Mouse (Mus musculus) liver, embryonic 16.5 days (tissue): ENCODE measurements around the gene Gm15056. TPM values are rescaled to one million over a fixed set of nuclear protein-coding genes. Genes with fewer than 3 reads are reported as not detected.

Experiments
- ATAC-seq: fragments of 200-750 bp; cut with Nextera tagmentation; 2 replicates; pipeline ENCODE4 v1.8.0; 2017; ENCODE audit warnings: low read depth, mild to moderate bottlenecking, moderate number of reproducible peaks, moderate library complexity
- H3K27ac ChIP-seq: fragments of 300-500 bp; sonication (generic); 2 replicates; pipeline ENCODE4 v1.5.1; 2014; ENCODE audit warnings: mild to moderate bottlenecking, low read length
- H3K27me3 ChIP-seq: fragments of 300-500 bp; sonication (generic); 2 replicates; pipeline ENCODE4 v1.6.1; 2014; ENCODE audit warnings: low read depth, low read length, mixed read lengths; ENCODE audit not compliant: control insufficient read depth, insufficient read depth
- H3K36me3 ChIP-seq: fragments of 300-500 bp; sonication (generic); 2 replicates; pipeline ENCODE4 v1.6.1; 2014; ENCODE audit warnings: mild to moderate bottlenecking; ENCODE audit not compliant: control insufficient read depth, insufficient read depth
- H3K4me1 ChIP-seq: fragments of 300-500 bp; sonication (generic); 2 replicates; pipeline ENCODE4 v1.6.1; 2014; ENCODE audit warnings: low read depth, low read length, mixed read lengths; ENCODE audit not compliant: control insufficient read depth
- H3K4me2 ChIP-seq: fragments of 300-500 bp; sonication (generic); 2 replicates; pipeline ENCODE4 v1.6.1; 2014; ENCODE audit warnings: low read depth, low read length, mixed read lengths
- H3K4me3 ChIP-seq: fragments of 300-500 bp; sonication (generic); 2 replicates; pipeline ENCODE4 v1.5.1; 2014; ENCODE audit warnings: low read depth, mild to moderate bottlenecking, low read length
- H3K9ac ChIP-seq: fragments of 300-500 bp; sonication (generic); 2 replicates; pipeline ENCODE4 v1.6.1; 2014; ENCODE audit warnings: low read depth, low read length
- H3K9me3 ChIP-seq: fragments of 300-500 bp; sonication (generic); replicated peaks from 2 replicates; pipeline ENCODE4 v1.6.1; 2016; ENCODE audit warnings: low read length; ENCODE audit not compliant: control insufficient read depth
- WGBS: fragments of 180-500 bp; shearing (Covaris S2); extraction: QIAGEN DNeasy Blood & Tissue Kit; methylation state at CpG from one replicate; pipeline ENCODE4 v1.1.7; 2014; ENCODE audit not compliant: insufficient replicate concordance; 5-methylcytosine and 5-hydroxymethylcytosine counted together
- polyA plus RNA-seq: library from polyadenylated mRNA; unstranded; fragments of >200 nt; fragmentation: Nextera tagmentation; extraction: Ambion mirVana; gene quantifications from 2 replicates; pipeline ENCODE4 v1.2.1, GENCODE M21; 2015

Gene Gm15056
- polyA plus RNA-seq = not detected in 2 replicates

GRCm38 (mm10) chr8:20902527-20902926 is at the start of gene Gm15056:
Gene Gm15056 (minus strand): TSS chr8:20902627.
- WGBS = 23% methylated on average over 2 of the region's 2 CpGs
- H3K4me2 ChIP-seq = no peak within 1 kb of the TSS
- H3K27ac ChIP-seq = no peak within 1 kb of the TSS
- no peak for ATAC-seq
- H3K9ac ChIP-seq = no peak within 1 kb of the TSS
- no peaks in the 10 kb centered on the region for H3K27me3 ChIP-seq
- no peak within 1 kb of the TSS for H3K4me3 ChIP-seq
- no peaks in the 10 kb centered on the region for H3K4me1 ChIP-seq
- H3K36me3 ChIP-seq = no peaks in the 10 kb centered on the region
- H3K9me3 ChIP-seq = no peaks in the 10 kb centered on the region; the same call in 1 of the 2 replicates

GRCm38 (mm10) chr8:20944610-20945009 is 42.2 kb upstream of the Gm15056 start, which contains the start of gene AY761185:
Gene AY761185 (minus strand): TSS chr8:20944710.
- Histone ChIP-seq H3K4me2 (no peak within 1 kb of the TSS), H3K9me3 (no peaks in the 10 kb centered on the region), H3K36me3 (no peaks in the 10 kb centered on the region), H3K4me1 (no peaks in the 10 kb centered on the region), H3K9ac (no peak within 1 kb of the TSS), H3K27me3 (no peaks in the 10 kb centered on the region), H3K27ac (no peak within 1 kb of the TSS), H3K4me3 (no peak within 1 kb of the TSS)
- 33% methylated on average over 3 of the region's 3 CpGs for WGBS
- no peak for ATAC-seq

GRCm38 (mm10) chr8:20921971-20922370 is 19.5 kb upstream of the Gm15056 start, which contains the start of gene Gm6040:
Gene Gm6040 (minus strand): TSS chr8:20922071.
- Histone ChIP-seq H3K4me3 (no peak within 1 kb of the TSS), H3K4me1 (no peaks in the 10 kb centered on the region), H3K27ac (no peak within 1 kb of the TSS), H3K27me3 (no peaks in the 10 kb centered on the region), H3K36me3 (no peaks in the 10 kb centered on the region), H3K4me2 (no peak within 1 kb of the TSS), H3K9ac (no peak within 1 kb of the TSS), H3K9me3 (no peaks in the 10 kb centered on the region)
- 46% methylated on average over 3 of the region's 3 CpGs for WGBS
- ATAC-seq = no peak

DNA sequence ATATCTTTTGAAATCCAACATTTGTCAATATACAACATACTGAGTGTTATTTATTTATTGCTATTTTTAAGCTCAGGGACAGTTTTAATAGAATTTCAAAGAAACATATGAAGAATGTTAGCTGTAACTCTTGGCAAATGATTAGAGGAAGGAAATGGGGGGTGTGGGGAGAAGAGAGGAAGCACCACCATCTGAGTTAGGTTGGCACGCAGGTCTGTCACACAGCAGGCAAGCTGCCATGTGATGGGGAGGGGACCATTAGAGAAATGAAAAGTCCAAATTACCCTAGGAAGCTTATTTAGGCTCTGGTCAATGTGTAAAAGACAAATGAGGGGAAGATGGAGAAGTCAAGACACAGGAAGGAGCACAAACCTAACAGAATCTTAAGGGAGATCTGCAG is 9.9 kb upstream of the Gm15056 start:
- Histone ChIP-seq H3K27ac (no peak overlapping the region), H3K36me3 (no peaks in the 10 kb centered on the region), H3K4me2 (no peak overlapping the region), H3K27me3 (no peaks in the 10 kb centered on the region), H3K4me3 (no peak overlapping the region), H3K9me3 (no peaks in the 10 kb centered on the region), H3K9ac (no peak overlapping the region), H3K4me1 (no peaks in the 10 kb centered on the region)
- 35% methylated on average over 1 of the region's 1 CpGs for WGBS
- ATAC-seq = no peak

GRCm38 (mm10) chr8:20908256-20908655 is 5.8 kb upstream of the Gm15056 start:
- Histone ChIP-seq H3K9ac (no peak overlapping the region), H3K4me2 (no peak overlapping the region), H3K27me3 (no peaks in the 10 kb centered on the region), H3K36me3 (no peaks in the 10 kb centered on the region), H3K9me3 (no peaks in the 10 kb centered on the region), H3K4me1 (no peaks in the 10 kb centered on the region), H3K27ac (no peak overlapping the region), H3K4me3 (no peak overlapping the region)
- WGBS = 32% methylated on average over 2 of the region's 2 CpGs
- no peak for ATAC-seq

DNA sequence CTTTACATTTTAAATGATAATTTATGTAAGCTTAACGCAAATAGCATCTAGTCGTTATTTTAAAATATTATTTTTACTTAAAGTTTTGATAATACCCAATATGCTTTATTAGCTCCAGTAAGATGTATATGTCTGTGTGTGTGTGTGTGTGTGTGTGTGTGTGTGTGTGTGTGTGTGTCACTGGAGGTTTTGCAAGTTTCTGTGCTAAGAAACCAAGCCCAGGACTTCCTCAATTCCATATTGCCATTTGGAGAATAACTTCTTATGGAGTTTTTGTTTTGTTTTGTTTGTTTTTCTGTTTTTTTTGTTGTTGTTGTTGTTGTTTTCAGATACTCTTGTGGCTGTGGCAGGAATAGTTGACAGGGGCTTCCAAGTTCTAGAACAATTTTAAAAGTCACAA is 4.7 kb upstream of the Gm15056 start:
- H3K4me1 ChIP-seq = no peaks in the 10 kb centered on the region
- WGBS = 70% methylated on average over 2 of the region's 2 CpGs
- no peak for ATAC-seq

GRCm38 (mm10) chr8:20892369-20892768 is 10.1 kb downstream of the Gm15056 start, which contains the start of gene Defb33:
Gene Defb33 (plus strand): TSS chr8:20892669.
- Histone ChIP-seq H3K9ac (no peak within 1 kb of the TSS), H3K9me3 (peaks cover 2% of the 10 kb centered on the region; the same call in 1 of the 2 replicates), H3K4me2 (no peak within 1 kb of the TSS), H3K4me1 (no peaks in the 10 kb centered on the region), H3K27ac (no peak within 1 kb of the TSS), H3K36me3 (no peaks in the 10 kb centered on the region), H3K27me3 (no peaks in the 10 kb centered on the region), H3K4me3 (no peak within 1 kb of the TSS)
- no peak for ATAC-seq
- 61% methylated on average over 2 of the region's 2 CpGs for WGBS

More for the DNA sequence above, 4.7 kb upstream of the Gm15056 start:
- no peaks in the 10 kb centered on the region for H3K36me3 ChIP-seq
- H3K4me2 ChIP-seq = no peak overlapping the region
- H3K27ac ChIP-seq = no peak overlapping the region
- no peaks in the 10 kb centered on the region for H3K27me3 ChIP-seq
- H3K4me3 ChIP-seq = no peak overlapping the region
- no peak overlapping the region for H3K9ac ChIP-seq
- H3K9me3 ChIP-seq = no peaks in the 10 kb centered on the region

DNA sequence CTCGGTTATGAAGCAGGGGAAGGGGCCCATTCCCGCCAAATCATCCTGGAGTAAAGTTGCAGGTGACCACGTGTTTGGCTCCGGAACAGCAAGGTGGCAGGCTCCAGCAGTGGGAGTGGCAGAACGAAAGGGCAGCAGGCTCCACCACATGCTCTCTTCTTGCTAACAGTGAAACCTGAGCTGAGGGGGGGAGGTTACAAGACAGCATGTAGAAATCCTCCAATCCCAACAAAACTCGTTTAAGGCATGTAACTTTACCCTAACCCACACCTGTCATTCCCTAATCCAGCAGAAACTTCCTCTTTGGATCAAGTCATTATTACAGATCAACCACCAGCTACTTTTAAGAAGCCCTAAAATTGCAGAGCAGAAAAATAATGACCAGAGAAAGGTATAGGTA is 27.8 kb downstream of the Gm15056 start:
- H3K9me3 ChIP-seq = no peaks in the 10 kb centered on the region
- no peaks in the 10 kb centered on the region for H3K36me3 ChIP-seq
- H3K4me2 ChIP-seq = no peak overlapping the region
- H3K9ac ChIP-seq = no peak overlapping the region
- ATAC-seq = no peak
- H3K27ac ChIP-seq = no peak overlapping the region
- H3K4me1 ChIP-seq = no peaks in the 10 kb centered on the region
- WGBS = 26% methylated on average over 6 of the region's 6 CpGs
- no peaks in the 10 kb centered on the region for H3K27me3 ChIP-seq
- no peak overlapping the region for H3K4me3 ChIP-seq
